Mouse (Mus musculus) erythroblast, embryonic 14.5 days (primary cell): Measurements from ENCODE around the gene Podxl.

Experiments
- GATA1 ChIP-seq: IDR thresholded peaks from 2 replicates; pipeline ENCODE4 v1.6.1; 2012; ENCODE audit warnings: low read length, inconsistent platforms, mixed read lengths
- TAL1 ChIP-seq: IDR thresholded peaks from 3 replicates; pipeline ENCODE4 v1.6.1; 2012; ENCODE audit warnings: low read length, inconsistent platforms, mixed read lengths

GRCm38 (mm10) chr6:31592579-31593238 lies 28.9 kb upstream of the Podxl start:
- TF ChIP-seq GATA1 (no peak), TAL1 (no peak)
